Mouse (Mus musculus): ENCODE measurements at regions not wholly inside any gene's neighbourhood (a gene's known extent, or its start where the extent isn't known, plus 50 kb on each side); places are given as distances from the start of the nearest gene placed in this dataset.

DNA sequence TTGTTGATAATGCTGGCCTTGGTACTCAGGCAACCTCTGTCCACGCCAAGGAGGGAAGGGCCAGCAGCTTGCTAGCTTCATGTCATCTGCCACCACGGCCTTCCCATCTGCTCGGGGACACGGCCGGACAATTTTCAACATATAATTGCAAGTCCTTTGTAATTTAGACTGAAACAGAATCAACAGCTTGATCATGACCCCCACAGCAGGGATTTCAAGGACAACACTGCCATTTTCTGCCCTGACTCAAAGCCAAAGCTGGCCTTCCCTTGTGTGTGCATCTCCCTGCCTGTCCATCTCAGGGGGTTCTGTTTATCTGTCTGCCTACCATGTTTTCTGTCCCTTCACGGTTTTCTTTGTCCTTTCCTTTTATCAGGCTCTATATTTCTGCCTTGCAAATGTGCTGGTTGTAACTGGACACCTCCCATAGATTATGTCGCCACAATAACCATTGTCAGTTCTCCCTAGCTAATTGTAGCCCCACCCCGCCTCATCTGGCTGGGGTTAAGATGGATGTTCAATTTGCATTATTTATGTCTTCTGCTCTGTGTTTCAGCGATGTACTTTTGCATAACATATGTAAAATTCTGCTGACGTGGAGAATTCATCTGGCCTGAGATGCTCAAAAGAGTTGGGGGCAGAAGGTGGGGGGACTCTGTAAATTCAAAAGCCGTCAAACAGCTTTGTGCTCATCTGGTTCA is 295.8 kb upstream of the Npvf start:
- ATAC-seq (replicated peaks; ENCODE audit: poor library complexity, severe bottlenecking), result no peak

DNA sequence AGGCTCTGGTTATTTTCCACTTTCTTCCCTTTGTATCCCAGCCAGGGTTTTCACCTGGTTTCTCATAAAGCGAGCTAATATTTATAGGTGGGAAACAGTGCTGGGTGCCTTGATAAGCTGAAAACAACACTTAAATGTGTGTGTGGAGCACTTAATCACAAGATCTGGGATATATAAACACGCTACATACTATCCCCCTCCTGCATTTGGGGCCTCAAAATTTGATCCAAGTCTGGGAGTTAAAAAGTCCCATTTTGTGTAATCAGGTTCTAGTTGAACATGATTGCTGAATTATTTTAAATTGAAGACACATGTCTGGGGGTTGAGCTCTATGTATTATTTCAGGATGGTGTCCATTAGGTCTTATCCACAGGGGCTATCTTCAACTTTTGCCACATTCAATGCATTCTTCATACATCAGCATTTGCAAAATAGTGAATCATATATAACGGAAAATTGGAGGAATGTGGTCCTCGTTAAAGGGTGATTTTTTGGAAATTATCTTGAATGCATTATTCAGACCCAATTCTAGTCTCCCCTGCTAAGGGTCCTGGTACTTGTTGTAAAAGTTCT is 303.2 kb upstream of the Npvf start:
- ATAC-seq (replicated peaks; ENCODE audit: poor library complexity, severe bottlenecking), result no peak

DNA sequence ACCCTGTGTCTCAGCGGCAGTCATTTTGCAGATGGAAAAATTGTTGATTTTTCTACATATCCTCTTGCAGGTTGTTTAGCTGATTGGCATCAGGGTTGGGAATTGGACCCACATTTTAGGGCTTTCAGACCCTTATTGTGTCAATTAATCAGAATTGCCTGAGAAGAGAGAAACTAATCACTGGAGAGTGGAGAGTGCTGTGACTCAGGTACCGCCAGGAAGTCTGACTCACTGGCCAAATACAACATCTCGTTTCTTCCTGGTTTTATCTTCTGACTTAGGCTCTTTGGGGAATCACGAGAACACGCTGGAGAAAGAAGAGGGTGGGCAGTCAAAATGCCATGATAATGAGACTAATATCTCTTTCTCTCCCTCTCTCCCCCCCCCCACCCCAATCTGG is 306.1 kb upstream of the Npvf start:
- ATAC-seq (replicated peaks; ENCODE audit: poor library complexity, severe bottlenecking), result no peak

DNA sequence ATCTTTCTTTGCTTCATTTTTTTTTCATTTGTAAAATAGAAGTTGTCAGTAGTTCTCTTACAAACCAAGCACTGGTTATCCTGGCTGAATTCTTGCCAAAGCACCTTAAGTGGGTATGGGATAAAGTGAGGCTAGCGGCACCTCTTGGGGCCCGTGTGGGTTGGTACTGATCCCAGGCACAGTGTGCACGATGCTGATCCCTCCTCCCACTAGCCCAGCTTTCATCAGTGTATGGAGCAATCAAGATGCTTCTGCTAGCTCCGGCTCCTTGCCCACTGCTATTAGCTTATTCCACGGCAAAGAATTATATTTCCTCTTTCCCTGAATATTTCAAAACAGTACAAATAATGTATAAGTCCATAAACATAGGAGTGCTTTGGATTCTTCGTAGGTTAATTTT is 307.4 kb upstream of the Npvf start:
- ATAC-seq (replicated peaks; ENCODE audit: poor library complexity, severe bottlenecking), result no peak

DNA sequence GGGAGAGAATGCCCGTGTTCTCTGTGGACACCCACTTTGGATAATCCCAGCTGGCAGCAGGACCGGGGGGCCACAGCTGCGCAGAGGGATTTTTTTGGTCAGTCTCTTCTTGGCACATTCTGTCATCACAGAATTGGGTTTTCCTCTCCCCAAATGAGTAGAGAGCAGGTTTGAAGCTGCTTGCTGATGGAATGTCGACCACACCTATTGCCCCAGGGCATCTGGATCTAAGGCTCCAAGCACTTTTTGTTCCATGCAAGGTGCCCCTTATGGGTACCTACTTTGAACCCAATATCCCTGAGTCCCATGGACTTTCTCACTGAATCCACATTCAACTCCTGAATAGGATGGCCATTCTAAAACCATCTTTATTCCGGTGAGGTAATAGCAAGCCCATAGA is 314.3 kb upstream of the Npvf start:
- no peak for ATAC-seq (replicated peaks; ENCODE audit: poor library complexity, severe bottlenecking)

DNA sequence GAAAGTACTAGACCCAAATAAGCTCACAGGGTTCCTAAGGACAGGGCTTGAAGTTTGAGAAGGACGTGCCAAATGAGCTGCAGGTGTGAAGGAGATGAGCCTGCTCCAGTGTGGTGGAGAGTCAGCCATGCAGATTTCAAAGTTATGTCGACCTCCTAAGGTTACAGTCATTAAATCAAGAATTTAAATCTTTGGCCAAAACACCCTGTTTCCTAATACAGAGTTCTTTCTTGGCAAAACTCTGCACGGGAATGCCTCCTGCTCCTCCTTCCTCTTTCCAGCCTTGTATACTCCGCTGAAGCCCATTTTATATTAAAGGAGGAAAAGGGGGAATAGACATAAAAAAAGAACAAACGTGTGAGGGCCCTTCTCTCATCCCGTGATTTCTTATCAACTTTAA is 315.1 kb upstream of the Npvf start:
- ATAC-seq (replicated peaks; ENCODE audit: poor library complexity, severe bottlenecking), result no peak

DNA sequence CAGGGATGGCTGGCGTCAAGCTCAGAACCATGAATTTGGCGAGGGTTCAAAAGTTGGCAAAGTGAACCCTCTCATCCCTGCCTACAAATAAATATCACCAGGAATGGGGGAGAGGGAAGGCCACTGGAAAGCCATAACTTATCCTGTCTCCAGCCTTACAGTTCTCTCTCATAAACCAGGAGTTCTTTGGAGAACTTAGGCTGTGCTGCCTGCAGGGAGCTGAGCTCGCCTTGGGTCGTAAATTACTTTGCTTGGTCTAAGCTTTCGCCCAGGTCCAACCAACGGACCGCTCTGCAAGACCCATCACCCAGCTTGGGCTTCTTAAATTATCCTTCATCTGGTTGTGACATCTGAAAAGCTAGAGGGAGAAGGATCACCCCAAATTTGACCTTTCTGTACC is 315.8 kb upstream of the Npvf start:
- no peak for ATAC-seq (replicated peaks; ENCODE audit: poor library complexity, severe bottlenecking)

DNA sequence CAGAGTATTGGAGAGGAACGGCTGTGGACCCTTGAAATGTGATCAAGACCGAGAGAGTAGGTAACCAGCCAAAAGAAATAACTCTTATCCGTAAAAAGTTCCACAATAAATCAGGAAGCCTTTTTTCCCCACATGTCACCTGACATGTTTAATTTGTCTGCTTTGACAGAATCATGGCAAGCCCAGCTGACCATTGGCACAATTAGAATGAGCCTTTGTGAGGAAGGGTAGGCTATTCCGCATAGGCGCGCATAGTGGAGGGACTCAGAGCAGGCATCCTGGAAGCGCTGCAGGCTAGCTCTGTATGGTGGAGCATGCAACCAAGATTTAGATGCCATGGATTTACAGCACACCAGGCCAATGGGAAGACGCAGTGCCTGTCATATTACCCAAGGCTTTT is 316.5 kb upstream of the Npvf start:
- ATAC-seq (replicated peaks; ENCODE audit: poor library complexity, severe bottlenecking), result no peak

DNA sequence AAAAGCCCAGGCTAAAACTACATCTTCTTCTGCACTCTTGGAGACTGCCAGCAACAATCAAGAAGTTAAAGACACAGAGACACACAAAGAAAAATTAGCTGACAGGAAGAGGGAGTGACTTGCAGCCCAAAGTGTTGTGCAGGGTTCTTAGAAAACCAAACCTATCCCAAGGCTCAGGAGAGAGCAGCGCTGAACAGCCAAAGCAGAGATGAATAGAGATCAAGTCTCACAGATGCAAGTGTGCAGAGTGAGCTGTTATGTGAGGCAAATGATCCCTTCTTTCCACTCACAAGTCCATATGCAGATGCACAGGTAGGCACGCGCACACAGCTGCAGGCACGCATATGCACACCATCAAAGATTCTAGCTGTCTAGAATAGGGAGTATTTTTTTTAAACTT is 318.0 kb upstream of the Npvf start:
- ATAC-seq (replicated peaks; ENCODE audit: poor library complexity, severe bottlenecking), result no peak

DNA sequence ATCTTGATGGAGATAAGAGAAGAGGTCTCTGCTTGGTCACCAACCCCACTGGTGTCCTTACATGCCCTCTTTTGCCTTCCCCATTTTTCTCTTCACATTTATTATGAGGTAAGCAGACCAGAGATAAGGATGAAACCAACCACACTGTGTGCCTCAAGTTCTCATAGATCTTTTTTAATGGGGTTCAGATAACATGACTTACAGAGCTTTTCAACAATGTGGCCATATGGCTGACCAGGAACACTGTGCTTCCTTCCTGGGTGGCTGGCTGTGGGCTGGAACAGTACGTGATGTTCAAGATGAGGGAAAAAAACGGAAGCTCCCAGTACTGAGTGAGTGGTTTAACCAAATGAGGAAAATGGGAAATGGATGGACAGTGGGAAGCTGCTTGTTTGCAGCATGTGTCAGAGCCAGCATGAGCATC is 319.0 kb upstream of the Npvf start:
- peak; percentile 37 for ATAC-seq (replicated peaks; ENCODE audit: poor library complexity, severe bottlenecking)

DNA sequence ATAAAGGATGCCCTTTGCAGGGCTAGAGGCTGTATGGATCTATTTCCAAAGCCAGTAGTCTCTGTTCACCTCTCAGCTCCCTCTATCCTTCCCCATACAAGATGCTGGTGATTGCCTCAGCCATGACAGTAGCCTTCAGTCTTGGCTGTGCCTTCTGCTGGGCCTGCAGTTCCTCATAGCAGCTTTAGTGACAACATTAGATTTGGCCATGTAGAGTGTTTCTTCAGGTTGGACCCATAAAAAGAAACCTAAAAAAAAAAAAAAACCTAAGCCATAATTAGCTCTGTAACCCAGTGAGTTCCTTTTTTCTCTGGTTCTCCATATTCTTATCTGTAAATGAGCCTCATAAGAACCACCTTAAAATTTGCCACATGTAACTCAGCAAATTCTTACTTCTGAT is 319.6 kb upstream of the Npvf start:
- peak; percentile 50 for ATAC-seq (replicated peaks; ENCODE audit: poor library complexity, severe bottlenecking)

DNA sequence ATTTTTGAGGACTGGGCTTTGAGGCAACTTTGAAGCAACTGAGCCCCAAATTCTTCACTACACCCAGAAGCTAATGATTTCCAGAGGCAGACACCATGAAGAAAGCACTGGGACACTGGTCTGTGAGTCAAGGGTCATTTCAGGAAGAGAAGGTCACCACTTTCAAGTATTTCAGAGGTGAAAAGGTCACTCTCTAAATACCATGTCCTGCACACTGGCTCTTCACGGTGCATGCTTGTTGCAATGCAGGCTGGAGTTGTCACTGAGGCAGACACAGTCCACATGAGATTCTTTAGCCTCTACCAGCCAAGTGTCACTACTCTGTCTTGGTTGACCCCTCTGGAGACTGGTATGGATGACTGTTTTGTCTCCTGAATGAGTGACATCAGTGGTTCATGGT is 320.7 kb upstream of the Npvf start:
- ATAC-seq (replicated peaks; ENCODE audit: poor library complexity, severe bottlenecking), result no peak

DNA sequence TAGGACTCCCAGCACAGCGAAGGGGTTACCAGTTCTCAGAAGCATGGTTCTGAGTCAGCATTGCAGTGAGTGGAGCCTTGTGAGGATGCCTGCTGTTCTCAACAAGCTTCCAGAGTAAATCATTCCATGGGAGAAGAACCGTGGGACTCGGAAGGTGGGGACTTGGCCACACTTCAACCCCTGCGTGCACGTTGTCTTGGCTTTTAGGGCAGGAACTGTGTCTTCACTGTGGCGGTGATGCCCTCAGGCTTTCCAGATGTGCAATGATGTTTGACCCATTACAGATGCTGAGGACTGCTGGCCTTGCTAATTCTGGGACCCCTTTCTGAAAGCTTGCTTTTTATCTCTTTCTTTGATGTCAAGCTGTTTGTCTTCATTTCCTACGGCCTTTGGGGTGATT is 322.7 kb upstream of the Npvf start:
- ATAC-seq (replicated peaks; ENCODE audit: poor library complexity, severe bottlenecking), result no peak

DNA sequence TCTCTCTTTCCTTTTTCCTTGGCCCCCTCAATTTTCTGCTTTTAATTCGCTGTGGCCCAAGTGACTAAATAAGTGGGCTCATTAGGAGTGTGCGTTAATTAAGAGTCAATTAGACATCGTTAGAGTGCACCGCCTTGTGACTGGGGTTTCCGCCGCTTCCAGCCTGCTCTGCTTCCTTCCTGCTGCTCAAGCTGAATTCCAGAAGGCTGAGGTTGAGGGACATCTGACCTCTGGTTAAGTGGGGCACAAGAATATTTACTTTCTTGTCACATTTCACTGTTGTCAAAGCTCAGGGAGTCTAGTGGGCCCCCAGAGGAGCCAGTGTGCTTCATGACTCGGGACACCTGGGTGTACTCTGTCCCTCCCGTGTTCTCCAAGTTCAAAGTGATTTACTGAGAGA is 323.1 kb upstream of the Npvf start:
- no peak for ATAC-seq (replicated peaks; ENCODE audit: poor library complexity, severe bottlenecking)

DNA sequence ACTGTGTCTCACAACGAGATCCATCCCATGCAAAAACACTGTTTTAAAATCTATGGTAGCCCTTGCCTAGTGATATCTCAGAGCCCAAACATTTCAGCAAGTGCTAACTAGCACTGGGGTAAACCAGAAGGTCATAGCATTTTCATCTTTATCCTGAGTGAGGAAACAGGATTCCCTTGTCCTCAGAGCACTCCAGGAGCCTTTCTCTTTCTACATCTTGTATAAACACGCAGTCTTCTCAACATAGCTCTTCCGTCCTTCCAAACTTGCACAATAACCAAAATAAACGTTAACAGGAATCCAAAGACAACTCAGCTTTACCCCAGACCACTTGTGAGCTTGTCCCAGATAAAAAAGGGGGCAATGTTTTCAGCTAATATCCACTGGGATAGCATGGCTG is 323.8 kb upstream of the Npvf start:
- no peak for ATAC-seq (replicated peaks; ENCODE audit: poor library complexity, severe bottlenecking)

DNA sequence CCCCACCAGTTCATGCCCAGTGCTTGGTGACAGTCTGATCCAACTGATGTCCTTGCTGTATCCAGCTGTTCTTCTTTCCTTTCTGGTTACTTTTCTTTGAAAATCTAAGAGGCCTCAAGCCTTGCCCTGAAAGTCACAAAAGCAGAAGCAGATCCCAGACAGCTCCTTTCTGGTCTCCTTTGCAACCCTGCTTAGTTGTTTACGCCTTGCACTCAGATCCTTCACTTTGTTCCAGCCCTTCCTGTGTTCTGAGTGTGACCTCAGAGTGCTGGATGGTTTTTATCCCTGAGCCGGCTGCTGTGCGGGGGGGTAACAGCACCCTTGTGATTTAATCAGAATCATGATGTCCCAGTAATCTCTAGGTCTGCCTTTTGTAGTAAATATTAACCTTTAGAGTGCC is 324.3 kb upstream of the Npvf start:
- ATAC-seq (replicated peaks; ENCODE audit: poor library complexity, severe bottlenecking), result no peak

DNA sequence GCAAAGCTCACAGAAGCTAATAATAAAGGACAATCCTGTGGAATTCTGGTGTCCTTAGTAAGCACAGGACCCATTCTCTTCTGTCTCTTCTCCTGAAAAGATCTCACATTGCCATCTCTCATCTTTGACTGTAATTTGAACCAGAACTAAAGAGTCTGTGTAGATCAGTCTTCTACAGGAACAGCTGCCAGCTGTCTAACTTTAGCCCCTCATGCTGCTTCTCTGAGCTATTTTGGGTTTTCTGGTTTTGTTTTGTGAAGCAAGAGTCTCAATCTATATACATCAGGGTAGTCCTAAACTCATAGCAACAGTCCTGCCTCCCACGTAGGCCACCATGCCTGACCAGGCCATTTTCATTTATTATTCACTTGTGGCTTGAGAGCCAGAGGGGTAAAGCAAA is 325.5 kb upstream of the Npvf start:
- ATAC-seq (replicated peaks; ENCODE audit: poor library complexity, severe bottlenecking), result no peak

DNA sequence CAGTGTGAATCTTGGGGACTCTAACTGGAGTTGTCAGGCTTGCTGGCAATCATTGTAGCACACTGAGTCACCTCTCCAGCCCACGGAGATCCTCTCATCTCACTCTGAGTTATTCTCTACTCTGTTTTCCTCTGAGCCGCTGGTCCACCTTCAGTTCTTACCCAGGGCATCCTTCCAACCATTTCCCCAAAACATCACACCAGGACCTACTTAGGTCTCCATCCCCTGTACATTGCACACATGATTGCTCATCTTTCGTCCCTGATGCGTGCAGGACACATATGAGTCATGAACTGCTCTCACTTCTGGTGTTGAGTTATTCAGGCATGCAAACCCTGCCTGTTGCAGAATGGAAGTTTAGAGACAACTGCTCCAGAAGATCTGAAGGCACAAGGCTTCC is 326.1 kb upstream of the Npvf start:
- ATAC-seq (replicated peaks; ENCODE audit: poor library complexity, severe bottlenecking), result no peak

DNA sequence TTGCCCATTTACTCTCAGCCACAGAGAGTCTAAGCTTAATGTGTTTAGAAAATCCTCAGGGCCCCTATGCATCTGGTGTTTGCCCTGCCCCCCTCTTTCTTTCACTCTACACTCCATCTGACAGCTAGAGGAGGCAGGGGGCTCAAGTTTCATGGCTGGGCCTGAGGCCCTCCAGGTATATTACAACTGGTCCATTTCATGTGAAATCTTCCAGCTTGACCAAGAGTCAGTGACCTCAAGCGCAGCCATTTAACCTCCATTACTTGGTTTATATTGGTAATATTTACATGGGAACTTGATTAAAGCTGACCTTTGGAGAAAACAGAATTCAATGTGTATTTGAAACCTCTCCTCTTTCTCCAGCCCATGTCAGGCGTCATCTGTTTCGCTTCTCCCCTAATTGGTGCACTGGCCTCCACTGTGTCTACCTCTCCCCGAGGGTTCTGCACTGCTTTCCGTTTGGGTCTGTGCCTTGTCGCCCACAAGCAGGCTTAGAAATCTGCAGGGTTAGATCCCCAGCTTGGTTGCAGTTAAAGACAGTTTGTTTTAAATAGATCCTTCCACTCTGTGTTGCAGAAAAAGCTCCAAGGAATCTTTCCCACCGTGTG is 327.6 kb upstream of the Npvf start:
- no peak for ATAC-seq (replicated peaks; ENCODE audit: poor library complexity, severe bottlenecking)

DNA sequence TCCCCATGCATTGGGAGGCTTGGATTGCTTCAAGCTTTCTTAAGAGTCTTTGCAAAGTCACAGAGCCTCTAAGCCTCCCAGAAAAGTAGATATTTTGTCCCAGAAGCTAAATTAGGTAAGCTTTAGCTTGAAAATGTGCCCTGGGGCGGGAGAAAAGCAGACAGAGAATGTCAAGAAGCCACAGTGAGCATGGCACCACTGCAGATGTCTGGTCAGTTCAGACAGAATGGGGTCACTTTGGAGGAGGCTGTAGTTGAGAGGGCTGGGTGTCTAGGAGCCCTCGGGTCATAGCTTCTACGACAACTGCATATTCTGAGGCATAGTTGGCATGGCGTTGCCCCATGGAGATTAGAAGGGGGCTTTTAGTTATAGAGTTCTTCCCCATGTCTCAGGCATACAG is 328.6 kb upstream of the Npvf start:
- no peak for ATAC-seq (replicated peaks; ENCODE audit: poor library complexity, severe bottlenecking)

DNA sequence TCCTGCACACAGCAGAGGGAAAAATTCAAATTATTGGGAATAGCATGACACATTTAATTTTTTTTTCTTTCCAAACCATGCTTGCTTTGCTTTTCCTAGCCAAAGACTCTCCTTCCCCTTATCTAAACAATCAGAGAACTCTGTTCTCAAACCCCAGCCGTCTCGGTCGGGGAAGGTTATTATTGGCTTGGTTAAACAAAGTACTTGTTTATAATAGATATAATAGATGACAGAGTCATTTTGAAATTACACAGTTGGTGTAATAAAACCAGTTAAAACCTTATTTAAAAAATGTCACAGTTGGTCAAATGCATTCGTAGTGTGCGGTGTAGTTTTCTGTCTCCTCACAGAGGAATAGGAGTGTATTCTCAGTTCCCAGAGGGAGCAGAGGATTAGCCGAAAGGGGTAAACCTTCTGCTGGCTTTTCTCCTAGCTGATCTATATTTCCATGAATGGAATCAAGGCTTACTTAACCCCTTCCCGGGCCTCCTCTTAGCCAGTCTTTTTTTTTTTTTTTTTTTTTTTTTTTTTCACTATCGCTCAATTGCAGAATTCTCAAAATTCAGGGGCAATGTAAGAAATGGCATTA is 329.4 kb upstream of the Npvf start:
- no peak for ATAC-seq (replicated peaks; ENCODE audit: poor library complexity, severe bottlenecking)
